Mouse (Mus musculus) lung, adult 2 months (tissue): ENCODE measurements around the gene Esp4. TPM values are rescaled to one million over a fixed set of nuclear protein-coding genes. Genes with fewer than 3 reads are reported as not detected.
"Not testable (repeated sequence)": the region's sequence is repeated elsewhere in the genome, so short reads cannot be mapped to it uniquely, and the experiment has no call there.

ENCODE experiments used
- DNase-seq: peaks from one replicate; pipeline ENCODE4 v3.0.0; 2022
- H3K4me1 ChIP-seq: fragments of 200-500 bp; 2 replicates; pipeline ENCODE4 v1.6.1; 2011; ENCODE audit warnings: low read length; ENCODE audit not compliant: control insufficient read depth, insufficient read depth
- H3K4me3 ChIP-seq: fragments of 200-500 bp; replicated peaks from 2 replicates; pipeline ENCODE3; 2011; ENCODE audit warnings: low read depth, mild to moderate bottlenecking, control low read depth, low read length; ENCODE audit errors: extremely low read depth
- CTCF ChIP-seq: fragments of 200-500 bp; IDR thresholded peaks from 2 replicates; pipeline ENCODE4 v1.5.1; 2011; ENCODE audit warnings: mild to moderate bottlenecking, low read length, control low read depth; ENCODE audit not compliant: insufficient read depth
- POLR2A ChIP-seq: fragments of 200-500 bp; IDR thresholded peaks from 2 replicates; pipeline ENCODE4 v1.6.1; 2011; ENCODE audit warnings: low read depth, mild to moderate bottlenecking, control low read depth, low read length, borderline replicate concordance; ENCODE audit errors: extremely low read depth
- WGBS: fragments of 180-500 bp; shearing (Covaris S2); methylation state at CpG from one replicate; pipeline ENCODE4 v1.1.7; 2018; 5-methylcytosine and 5-hydroxymethylcytosine counted together
- polyA plus RNA-seq: library from polyadenylated mRNA; depleted of rRNA; stranded (reverse); fragments of >200 nt; gene quantifications from 2 replicates; pipeline ENCODE4 v1.2.3, GENCODE M21; 2012; rRNA removed

The Esp4 gene
- not detected in 2 replicates for polyA plus RNA-seq

GRCm38 (mm10) chr17:40598294-40598693, at the start of gene Esp4:
Gene Esp4 (plus strand): TSS chr17:40598594.
- no peaks in the 10 kb centered on the region for H3K4me1 ChIP-seq
- DNase-seq, result no peak

GRCm38 (mm10) chr17:40553470-40553869, 44.9 kb upstream of the Esp4 start:
- 72% methylated on average over 1 of the region's 1 CpGs for WGBS
- no peak overlapping the region for H3K4me3 ChIP-seq
- no peak for DNase-seq
- H3K4me1 ChIP-seq, result no peaks in the 10 kb centered on the region
- TF ChIP-seq POLR2A (no peak), CTCF (no peak)

More at GRCm38 (mm10) chr17:40598294-40598693, at the start of gene Esp4:
- no peak for TF ChIP-seq POLR2A
- TF ChIP-seq CTCF, result no peak
- no peak within 1 kb of the TSS for H3K4me3 ChIP-seq

GRCm38 (mm10) chr17:40561207-40561606, 37.2 kb upstream of the Esp4 start, which contains the start of gene Esp6:
Gene Esp6 (plus strand): TSS chr17:40561507.
- TF ChIP-seq CTCF, result no peak
- 75% methylated on average over 5 of the region's 5 CpGs for WGBS
- Histone ChIP-seq H3K4me1 (no peaks in the 10 kb centered on the region), H3K4me3 (no peak within 1 kb of the TSS)
- no peak for DNase-seq

- H3K4me1 ChIP-seq, DNase-seq, H3K4me3 ChIP-seq: not testable (repeated sequence)
- WGBS, result 52% methylated on average over 6 of the region's 6 CpGs
These were observed 14.5 kb upstream of the Esp4 start for GRCm38 (mm10) chr17:40583906-40584305.

- no peaks in the 10 kb centered on the region for H3K4me1 ChIP-seq
These were observed 7.1 kb upstream of the Esp4 start for GRCm38 (mm10) chr17:40591297-40591696.

GRCm38 (mm10) chr17:40631775-40632174, 33.4 kb downstream of the Esp4 start, which contains the start of gene Esp3:
Gene Esp3 (plus strand): TSS chr17:40632075.
- WGBS, result 83% methylated on average over 1 of the region's 1 CpGs
- H3K4me3 ChIP-seq, H3K4me1 ChIP-seq, DNase-seq: not testable (repeated sequence)

More at GRCm38 (mm10) chr17:40591297-40591696, 7.1 kb upstream of the Esp4 start:
- no peak overlapping the region for H3K4me3 ChIP-seq
- DNase-seq, result no peak
- no peak for TF ChIP-seq POLR2A
- TF ChIP-seq CTCF, result no peak

Other genes with a start within 250 kb of the Esp4 start
- gene Esp8, start 78.6 kb upstream of the Esp4 start, polyA plus RNA-seq, result not detected in 2 replicates
- not detected in 2 replicates for gene Esp6, start 37.1 kb upstream of the Esp4 start, polyA plus RNA-seq
- not detected in 2 replicates for gene Esp3, start 33.5 kb downstream of the Esp4 start, polyA plus RNA-seq
- gene Esp1, start 128.5 kb downstream of the Esp4 start, polyA plus RNA-seq, result not detected in 2 replicates
- not detected in 2 replicates for gene Crisp2, start 208.4 kb downstream of the Esp4 start, polyA plus RNA-seq
- not detected in 2 replicates for gene Rhag, start 212.5 kb downstream of the Esp4 start, polyA plus RNA-seq